Mouse (Mus musculus): ENCODE results near the gene Rae1. TPM values are rescaled to one million over a fixed set of nuclear protein-coding genes. Genes with fewer than 3 reads are reported as not detected.

The Rae1 gene
- total RNA-seq, 4 experiments from 2014 or later: 20.2 to 24.8 (median 23.0) TPM

DNA sequence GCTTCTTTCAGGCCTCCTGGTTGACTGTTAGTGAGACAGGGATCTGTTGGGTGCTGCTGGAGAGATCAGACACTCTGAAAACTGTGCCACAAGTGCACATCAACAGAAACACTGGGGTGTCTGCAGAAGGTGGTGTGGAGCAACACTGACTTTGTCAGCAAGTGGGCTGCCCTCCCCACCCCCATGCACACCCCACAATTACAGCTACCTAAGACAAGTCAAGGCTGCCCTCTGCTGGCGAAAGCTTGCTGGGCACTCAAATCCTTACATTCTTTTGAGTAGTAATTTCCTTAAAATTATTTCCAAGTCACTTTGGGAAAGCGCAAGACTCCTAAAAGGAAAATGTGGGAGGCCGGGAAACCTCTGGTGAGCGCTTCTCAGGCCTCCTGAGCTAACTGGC, 3.7 kb upstream of the Rae1 start:
- DNase-seq (ENCODE audit: low spot score): peak; percentile 48

- no peak for DNase-seq (ENCODE audit: low spot score)
Observed at GRCm38 (mm10) chr2:172997748-172998147, 2.2 kb upstream of the Rae1 start.

GRCm38 (mm10) chr2:172998478-172998877, 1.4 kb upstream of the Rae1 start:
- DNase-seq (ENCODE audit: low spot score): no peak

DNA sequence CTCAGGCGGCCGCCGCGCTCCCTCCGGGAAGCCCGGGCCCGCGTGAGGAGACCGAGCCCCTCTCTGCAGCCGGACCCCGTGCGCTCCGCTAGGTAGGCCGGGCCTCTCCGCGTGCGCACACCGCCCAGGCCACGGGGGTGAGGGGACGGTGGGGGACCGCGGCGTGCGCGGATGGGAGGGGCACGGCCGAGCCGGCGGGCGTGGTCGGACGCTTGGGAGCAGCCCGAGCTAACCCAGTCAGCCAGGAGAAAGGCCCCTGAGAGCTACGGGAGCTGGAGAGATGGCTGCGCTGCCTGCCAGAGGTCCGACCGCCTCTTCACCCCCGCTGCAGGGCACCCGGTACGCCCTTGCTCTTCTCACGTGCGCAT, 352 bp downstream of the Rae1 start:
- no peak for DNase-seq (ENCODE audit: low spot score)

- no peak for DNase-seq (ENCODE audit: low spot score)
Observed at GRCm38 (mm10) chr2:173000921-173001320, 1.0 kb downstream of the Rae1 start.

DNA sequence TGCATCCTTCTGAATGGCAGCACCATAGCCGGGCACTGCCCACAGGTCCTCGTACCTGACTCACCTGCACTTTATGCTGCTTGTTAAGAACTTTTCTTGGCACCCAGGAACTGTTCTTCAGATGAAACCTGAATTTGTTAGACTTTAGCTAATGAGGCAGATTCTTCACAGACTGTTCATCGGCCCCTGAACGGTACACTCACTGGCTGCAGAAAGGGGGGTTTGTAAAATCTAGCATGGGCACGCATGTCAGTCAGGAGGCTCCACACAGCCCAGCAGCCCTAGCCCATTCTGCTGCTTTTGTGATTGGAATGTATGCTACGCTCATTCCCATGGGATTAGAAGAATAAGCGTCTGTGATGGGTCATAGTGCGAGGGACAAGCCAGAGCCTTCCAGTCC, 3.8 kb downstream of the Rae1 start:
- DNase-seq (ENCODE audit: low spot score): no peak

DNA sequence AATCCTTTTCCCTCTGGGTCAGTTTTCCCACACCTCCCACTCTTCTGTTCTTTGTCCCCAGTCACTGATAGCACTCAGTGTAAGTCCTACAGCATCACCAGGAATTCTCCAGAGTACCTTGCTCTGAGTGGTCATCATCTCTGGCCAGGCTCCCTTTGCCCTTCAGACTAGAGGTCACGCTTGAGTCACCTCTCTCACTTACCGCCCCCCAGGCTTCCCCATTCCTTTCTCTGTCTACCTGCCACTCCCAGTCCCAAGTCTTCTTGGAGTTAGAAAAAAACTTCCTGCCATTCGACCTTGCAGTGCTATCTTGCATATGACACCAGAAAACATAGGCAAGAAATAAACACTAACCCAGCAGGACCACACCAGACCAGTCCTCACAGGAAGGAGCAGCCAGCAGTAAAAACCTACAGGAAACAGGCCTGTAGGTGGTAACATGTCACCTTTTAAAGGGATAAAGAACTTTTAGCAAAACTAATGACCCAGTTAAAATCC, 10.4 kb downstream of the Rae1 start:
- DNase-seq (ENCODE audit: low spot score): no peak

- DNase-seq (ENCODE audit: low spot score): no peak
Observed at GRCm38 (mm10) chr2:173011440-173011839, 11.5 kb downstream of the Rae1 start.

DNA sequence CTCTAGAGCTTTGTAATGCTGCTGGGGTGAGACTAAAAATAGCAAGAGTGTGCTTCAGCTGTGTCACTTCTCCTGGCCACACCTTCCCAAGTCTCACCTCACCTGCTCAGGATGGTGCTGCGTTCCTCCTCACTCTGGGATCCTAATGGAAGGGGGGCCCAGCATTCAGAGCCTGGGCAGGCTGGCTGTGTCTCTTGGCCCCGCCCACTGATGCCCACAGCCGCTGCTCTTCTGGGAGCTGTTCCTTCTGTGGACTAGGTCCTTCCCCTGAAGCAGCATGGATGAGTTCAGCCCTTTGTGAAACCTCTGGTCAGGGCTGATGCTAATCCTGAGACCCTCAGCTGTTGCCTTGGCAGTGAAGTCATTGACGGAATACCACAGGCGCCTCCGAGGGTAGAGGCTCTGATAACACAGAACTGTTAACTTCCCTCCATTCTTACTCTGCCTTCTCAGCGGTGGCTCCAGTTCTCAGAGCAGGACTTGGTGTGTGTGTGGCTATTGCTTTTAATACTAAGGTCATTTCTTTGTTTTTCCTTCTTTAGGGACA, 14.9 kb downstream of the Rae1 start:
- DNase-seq (ENCODE audit: low spot score): no peak

DNA sequence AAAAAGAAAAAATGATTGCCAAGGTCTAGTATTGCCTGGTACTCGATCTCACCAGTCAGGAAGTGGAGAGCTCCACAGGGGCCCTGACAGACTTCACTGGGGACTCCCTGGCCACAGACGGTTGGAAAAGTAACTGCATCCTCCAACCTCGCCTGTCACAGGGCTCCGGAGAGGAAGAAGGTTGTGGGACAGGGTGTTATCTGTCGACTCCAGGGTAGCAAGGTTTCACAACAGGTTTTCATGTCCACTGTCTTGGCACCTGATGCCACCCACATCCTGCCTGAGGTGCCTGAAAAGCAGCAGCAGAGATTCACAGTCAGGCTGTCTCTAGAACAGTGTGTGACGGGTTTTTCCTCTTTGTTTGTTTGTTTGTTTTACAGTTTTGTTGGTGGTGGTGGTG, 18.0 kb downstream of the Rae1 start:
- DNase-seq (ENCODE audit: low spot score): no peak

GRCm38 (mm10) chr2:173018618-173019017, 18.7 kb downstream of the Rae1 start:
- peak; percentile 62 for DNase-seq (ENCODE audit: low spot score)

DNA sequence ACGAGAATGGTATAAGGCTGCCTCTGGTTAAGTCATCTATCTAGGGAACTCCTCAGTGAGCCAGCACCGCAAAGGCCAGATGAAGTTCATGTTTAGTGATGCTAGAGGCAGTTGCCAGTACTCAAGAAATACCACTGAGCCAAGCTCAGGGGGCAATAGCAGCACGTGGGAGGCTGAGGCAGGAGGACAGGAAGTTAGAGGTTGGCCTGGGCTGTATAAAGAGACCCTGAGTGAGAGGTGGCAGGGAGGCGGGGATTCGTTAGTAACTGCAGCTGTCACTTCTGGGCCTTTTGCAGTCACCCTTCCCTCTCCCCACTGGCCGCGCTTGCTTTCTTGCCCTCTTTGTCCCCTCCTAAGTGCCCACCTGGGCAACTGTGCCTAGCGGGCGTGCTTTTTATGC, 19.4 kb downstream of the Rae1 start:
- no peak for DNase-seq (ENCODE audit: low spot score)

DNA sequence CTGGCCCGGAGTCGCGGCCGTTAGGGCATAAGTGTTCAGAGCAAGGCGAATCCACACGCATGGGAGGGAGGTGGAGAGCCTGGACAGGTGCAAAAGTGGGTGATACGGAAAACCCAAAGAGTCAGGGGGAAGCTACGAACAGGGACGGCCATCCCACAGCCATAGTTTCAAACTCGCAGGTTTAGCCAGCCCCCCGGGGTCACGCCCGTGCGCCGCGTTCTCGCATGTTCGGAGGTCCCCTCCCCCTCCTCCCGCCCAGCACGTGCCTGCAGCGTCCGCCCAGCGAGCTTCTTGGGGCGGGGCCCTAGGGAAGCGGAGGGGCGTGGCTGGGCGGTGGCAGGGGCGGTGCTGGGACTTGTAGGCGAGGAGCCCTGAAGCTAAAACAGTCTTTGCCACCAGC, 19.9 kb downstream of the Rae1 start:
- peak; percentile 86 for DNase-seq (ENCODE audit: low spot score)

DNA sequence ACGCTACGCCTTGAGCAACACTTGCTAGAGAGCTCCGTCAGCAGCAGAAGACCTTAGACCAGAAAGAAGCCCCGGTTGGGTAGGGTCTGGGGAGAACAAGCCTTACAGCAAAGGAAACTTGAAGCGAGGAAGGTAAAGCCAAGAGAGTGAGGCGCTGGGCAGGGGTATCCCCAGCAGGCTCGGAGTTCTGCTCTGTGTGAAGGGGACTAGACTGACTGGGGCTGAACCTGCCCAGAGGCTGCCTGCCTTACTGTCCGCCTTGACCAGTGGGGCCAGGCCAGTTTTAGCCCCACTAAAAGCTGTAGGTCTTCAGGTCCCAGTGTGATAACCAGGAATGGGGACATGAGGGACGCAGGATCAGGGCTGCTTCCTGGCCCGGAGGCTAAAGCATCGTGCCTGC, 20.5 kb downstream of the Rae1 start, which contains the start of gene Rbm38:
Gene Rbm38 (plus strand): TSS at position 69 of the 400 bp plus-strand sequence.
- DNase-seq (ENCODE audit: low spot score): no peak

- peak; percentile 93 for DNase-seq (ENCODE audit: low spot score)
Observed at GRCm38 (mm10) chr2:173021633-173022055, 21.7 kb downstream of the Rae1 start.

GRCm38 (mm10) chr2:173022056-173022681, 22.3 kb downstream of the Rae1 start:
- DNase-seq (ENCODE audit: low spot score): no peak

- peak; percentile 68 for DNase-seq (ENCODE audit: low spot score)
Observed at GRCm38 (mm10) chr2:173022813-173023212, 22.9 kb downstream of the Rae1 start.

DNA sequence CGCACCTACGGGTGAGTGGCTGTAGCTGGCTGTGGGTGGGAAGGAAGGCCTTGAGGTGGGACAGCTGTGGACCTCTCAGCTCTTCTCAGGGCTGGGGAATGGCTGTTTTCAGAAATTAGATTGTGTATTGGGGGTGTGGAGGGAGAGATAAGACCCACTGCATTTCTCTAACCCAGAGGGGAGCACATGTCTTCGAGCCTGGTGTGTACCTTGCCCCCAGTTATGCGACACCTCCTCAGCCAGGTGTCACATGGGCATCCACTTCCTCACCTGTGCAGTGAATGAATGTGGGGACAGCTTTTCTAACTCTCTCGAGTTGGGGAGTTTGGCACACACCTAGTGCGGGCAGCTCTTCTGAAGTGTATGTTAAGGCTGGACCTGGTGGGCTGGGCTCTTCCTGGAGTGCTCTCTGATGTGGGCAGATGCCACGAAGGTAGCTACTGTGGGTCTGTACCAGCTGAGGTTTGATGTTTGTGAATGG, 23.5 kb downstream of the Rae1 start:
- no peak for DNase-seq (ENCODE audit: low spot score)

DNA sequence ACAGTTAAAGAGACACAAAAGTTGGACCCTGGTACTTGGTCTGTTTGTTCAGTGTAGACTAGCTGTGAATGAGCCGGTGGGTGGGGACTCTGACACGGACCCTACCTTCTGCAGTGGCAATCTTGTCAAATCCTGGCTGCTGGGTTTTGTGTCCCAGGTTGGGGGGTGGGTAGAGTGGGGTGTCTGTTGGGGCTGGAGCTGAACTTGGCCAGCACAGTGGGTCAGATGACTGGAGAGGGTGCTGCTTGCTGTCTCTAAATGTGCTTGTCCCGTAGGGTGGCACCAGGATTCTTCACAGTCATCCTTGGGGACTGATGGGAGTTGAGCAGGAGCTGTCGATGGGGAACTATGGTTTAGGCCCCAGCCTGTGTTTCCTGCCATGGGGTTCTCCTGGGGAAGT, 24.0 kb downstream of the Rae1 start:
- DNase-seq (ENCODE audit: low spot score): no peak

DNA sequence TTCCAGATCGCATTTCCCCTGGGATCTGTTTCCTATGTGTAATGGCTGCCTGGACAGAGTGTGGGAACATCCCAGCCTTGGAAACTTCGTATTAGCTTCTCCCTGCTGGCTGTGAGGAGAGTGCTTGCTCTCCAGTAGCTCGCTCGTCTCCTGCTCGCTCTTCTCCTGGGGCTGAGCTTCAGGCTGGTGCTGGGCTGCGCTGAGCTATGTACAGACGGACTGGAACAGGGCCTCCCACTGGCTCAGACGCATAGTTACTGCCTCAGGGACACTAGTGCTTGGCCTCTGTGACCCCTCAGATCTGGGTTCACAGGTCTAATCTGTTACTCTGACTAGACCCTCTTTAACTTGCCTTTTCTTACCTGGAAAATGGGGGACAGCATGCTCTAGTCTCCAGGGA, 24.5 kb downstream of the Rae1 start:
- DNase-seq (ENCODE audit: low spot score): no peak

- no peak for DNase-seq (ENCODE audit: low spot score)
Observed at GRCm38 (mm10) chr2:173024938-173025337, 25.0 kb downstream of the Rae1 start.

GRCm38 (mm10) chr2:173026286-173026685, 26.4 kb downstream of the Rae1 start:
- no peak for DNase-seq (ENCODE audit: low spot score)

DNA sequence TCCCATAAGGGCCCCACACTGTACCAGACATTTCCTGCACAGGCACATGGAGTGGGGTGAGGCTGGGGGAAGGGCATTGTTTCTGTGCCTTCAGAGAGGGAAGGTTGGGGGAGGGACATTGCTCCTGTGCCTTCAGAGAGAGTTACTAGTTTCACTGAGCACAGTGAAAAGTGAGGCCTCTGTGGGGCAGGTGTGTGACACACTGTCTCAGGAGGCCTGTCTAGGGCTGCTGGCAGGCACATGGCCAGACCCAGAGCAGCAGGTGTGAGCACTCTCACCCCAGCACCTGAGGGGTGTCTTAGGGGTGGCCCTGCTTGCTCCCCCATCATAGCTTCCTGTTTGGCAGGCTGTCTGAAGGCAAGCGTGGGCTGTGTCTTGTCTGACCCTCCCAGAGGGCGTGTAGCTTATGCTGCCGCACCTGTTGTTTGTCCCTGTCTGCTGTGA, 26.8 kb downstream of the Rae1 start:
- DNase-seq (ENCODE audit: low spot score): no peak
